Mouse (Mus musculus) myocyte (in vitro differentiated cells): ENCODE results near the gene Jak2. TPM values are rescaled to one million over a fixed set of nuclear protein-coding genes. Genes with fewer than 3 reads are reported as not detected.

Experiments
- H3K27me3 ChIP-seq: one replicate; pipeline ENCODE4 v1.6.1; 2011; ENCODE audit not compliant: control insufficient read depth, insufficient read depth, insufficient read length
- H3K36me3 ChIP-seq: one replicate; pipeline ENCODE4 v1.6.1; 2011; ENCODE audit not compliant: control insufficient read depth, insufficient read depth
- H3K4me2 ChIP-seq: one replicate; pipeline ENCODE4 v1.6.1; 2011; ENCODE audit warnings: low read depth, control low read depth
- H3K4me3 ChIP-seq: one replicate; pipeline ENCODE4 v1.5.1; 2011; ENCODE audit warnings: mild to moderate bottlenecking, control low read depth, moderate library complexity
- H3K79me2 ChIP-seq: one replicate; pipeline ENCODE4 v1.6.1; 2011; ENCODE audit not compliant: control insufficient read depth, insufficient read depth
- H3ac ChIP-seq: one replicate; pipeline ENCODE4 v1.6.1; 2011; ENCODE audit not compliant: control insufficient read depth, insufficient read length
- CEBPB ChIP-seq: IDR thresholded peaks from 2 replicates; pipeline ENCODE4 v1.6.1; 2011; ENCODE audit warnings: mild to moderate bottlenecking, moderate library complexity; ENCODE audit not compliant: poor library complexity, insufficient read depth, severe bottlenecking
- E2F4 ChIP-seq: IDR thresholded peaks from one replicate; pipeline ENCODE4 v1.6.1; 2011; ENCODE audit warnings: mild to moderate bottlenecking, control low read depth, moderate library complexity; ENCODE audit not compliant: insufficient read depth
- MAX ChIP-seq: IDR thresholded peaks from one replicate; pipeline ENCODE4 v1.6.1; 2011; ENCODE audit warnings: low read depth, mild to moderate bottlenecking, control low read depth
- MYOD1 ChIP-seq, 3 experiments: IDR thresholded peaks; one replicate each; pipeline ENCODE4 v1.6.1; 2011; ENCODE audit warnings: control low read depth in 2 of 3, low read depth in 2 of 3, mild to moderate bottlenecking in 2 of 3, moderate library complexity in 1 of 3; ENCODE audit not compliant: insufficient read length in 2 of 3, control insufficient read depth in 1 of 3
- MYOG ChIP-seq, 3 experiments: IDR thresholded peaks; one replicate each; pipeline ENCODE4 v1.6.1; 2011; ENCODE audit warnings: control low read depth in 2 of 3, low read depth in 2 of 3, mild to moderate bottlenecking in 2 of 3; ENCODE audit not compliant: insufficient read length in 2 of 3, control insufficient read depth in 1 of 3, insufficient read depth in 1 of 3
- POLR2A ChIP-seq: IDR thresholded peaks from one replicate; pipeline ENCODE4 v1.6.1; 2011; ENCODE audit warnings: low read depth, mild to moderate bottlenecking, control low read depth, moderate library complexity; ENCODE audit not compliant: insufficient read length
- POLR2AphosphoS2 ChIP-seq: IDR thresholded peaks from one replicate; pipeline ENCODE4 v1.6.1; 2011; ENCODE audit warnings: low read depth, control low read depth; ENCODE audit not compliant: insufficient read length
- REST ChIP-seq: IDR thresholded peaks from one replicate; pipeline ENCODE4 v1.6.1; 2011; ENCODE audit warnings: mild to moderate bottlenecking, control low read depth, moderate library complexity; ENCODE audit not compliant: insufficient read depth, insufficient read length
- SRF ChIP-seq: IDR thresholded peaks from one replicate; pipeline ENCODE4 v1.6.1; 2011; ENCODE audit warnings: low read depth; ENCODE audit not compliant: control insufficient read depth, insufficient read length
- TCF12 ChIP-seq: IDR thresholded peaks from one replicate; pipeline ENCODE4 v1.6.1; 2011; ENCODE audit warnings: mild to moderate bottlenecking, control low read depth; ENCODE audit not compliant: poor library complexity, insufficient read depth, severe bottlenecking
- TCF3 ChIP-seq: IDR thresholded peaks from one replicate; pipeline ENCODE4 v1.6.1; 2011; ENCODE audit warnings: low read depth, control low read depth; ENCODE audit not compliant: insufficient read length
- USF1 ChIP-seq: IDR thresholded peaks from one replicate; pipeline ENCODE4 v1.6.1; 2011; ENCODE audit warnings: low read depth, mild to moderate bottlenecking, control low read depth, moderate library complexity
- polyA plus RNA-seq: library from polyadenylated mRNA; unstranded; fragments of >200 nt; fragmentation: generic; extraction: Trizol; gene quantifications from one replicate; pipeline ENCODE4 v1.2.1, GENCODE M21; 2012; ENCODE audit warnings: missing spikeins

The Jak2 gene
- polyA plus RNA-seq, 1 experiment = 3.3 TPM

GRCm38 (mm10) chr19:29354895-29355877 is 103.6 kb downstream of the Jak2 start:
- no peaks in the 10 kb centered on the region for H3K36me3 ChIP-seq
- no peak for TF ChIP-seq MYOG (IDR thresholded peaks at IDR 0.05; ENCODE audit: control insufficient read depth in 1 of 3, insufficient read depth in 1 of 3, insufficient read length in 2 of 3, low read depth in 2 of 3)
- TF ChIP-seq CEBPB = 0 out of 2 replicates have a peak, but pooled peaks have one; percentile 4
- H3ac ChIP-seq = no peak overlapping the region
- peak overlapping the region; percentile 89 for H3K4me2 ChIP-seq
- peak overlapping the region; percentile 2 for H3K4me3 ChIP-seq
- no peaks in the 10 kb centered on the region for H3K27me3 ChIP-seq
- no peaks in the 10 kb centered on the region for H3K79me2 ChIP-seq

DNA sequence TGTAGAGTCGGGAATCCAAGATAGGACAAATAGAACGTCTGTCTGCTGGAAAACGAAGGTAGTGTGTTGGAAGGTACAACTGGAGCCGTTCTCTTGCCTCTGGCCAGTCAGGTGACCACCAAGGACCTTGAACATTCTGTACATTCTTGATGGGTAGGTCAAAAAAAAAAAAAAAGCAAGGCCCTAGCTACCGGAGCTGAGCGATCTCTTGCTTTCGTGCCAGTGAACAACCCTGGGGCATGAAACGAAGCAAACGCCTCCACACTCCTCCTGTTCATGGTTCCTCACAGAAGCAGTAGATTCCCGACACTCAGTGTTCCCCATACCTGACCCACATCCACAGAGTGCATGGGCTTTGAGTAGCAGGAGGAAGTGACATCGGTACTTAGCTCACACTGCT is 104.7 kb downstream of the Jak2 start:
- Histone ChIP-seq H3ac (no peak overlapping the region), H3K4me2 (no peak overlapping the region), H3K36me3 (no peaks in the 10 kb centered on the region), H3K4me3 (no peak overlapping the region), H3K27me3 (no peaks in the 10 kb centered on the region), H3K79me2 (no peaks in the 10 kb centered on the region)
- TF ChIP-seq POLR2AphosphoS2 (no peak), MYOD1 (IDR thresholded peaks at IDR 0.05; ENCODE audit: control insufficient read depth in 1 of 3, insufficient read length in 2 of 3, low read depth in 2 of 3) (no peak), MYOG (IDR thresholded peaks at IDR 0.05; ENCODE audit: control insufficient read depth in 1 of 3, insufficient read depth in 1 of 3, insufficient read length in 2 of 3, low read depth in 2 of 3) (no peak), E2F4 (no peak), TCF3 (no peak), POLR2A (no peak), SRF (no peak), TCF12 (no peak)

DNA sequence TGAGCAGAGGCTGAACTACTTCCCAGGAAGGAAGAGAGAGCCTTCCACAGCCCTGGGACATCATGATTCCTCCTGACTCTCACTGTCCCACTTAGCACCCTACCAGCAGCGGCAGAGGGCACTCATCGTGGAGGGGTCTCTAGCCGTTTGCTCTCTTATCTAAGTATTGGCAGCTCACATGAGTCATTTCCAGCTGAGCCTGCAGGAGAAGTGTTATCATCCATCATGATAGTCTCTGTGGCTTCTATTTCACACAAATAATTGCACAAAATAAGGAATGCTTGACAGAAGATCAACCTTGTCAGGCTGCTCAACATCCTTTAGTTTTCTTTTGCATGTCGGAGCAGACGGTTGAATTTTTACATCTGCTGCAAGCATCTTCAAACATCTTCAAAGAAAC is 108.6 kb downstream of the Jak2 start:
- Histone ChIP-seq H3K4me2 (no peak overlapping the region), H3K27me3 (no peaks in the 10 kb centered on the region), H3ac (no peak overlapping the region), H3K79me2 (no peaks in the 10 kb centered on the region), H3K36me3 (no peaks in the 10 kb centered on the region), H3K4me3 (no peak overlapping the region)
- TF ChIP-seq POLR2A (no peak), POLR2AphosphoS2 (no peak), CEBPB (no peak), USF1 (no peak), TCF12 (no peak), MYOD1 (IDR thresholded peaks at IDR 0.05; ENCODE audit: control insufficient read depth in 1 of 3, insufficient read length in 2 of 3, low read depth in 2 of 3) (no peak), MYOG (IDR thresholded peaks at IDR 0.05; ENCODE audit: control insufficient read depth in 1 of 3, insufficient read depth in 1 of 3, insufficient read length in 2 of 3, low read depth in 2 of 3) (no peak), E2F4 (no peak), MAX (no peak)

GRCm38 (mm10) chr19:29361468-29362130 is 110.0 kb downstream of the Jak2 start:
- TF ChIP-seq MAX = no peak
- peak; percentile 89 for TF ChIP-seq POLR2A
- peak in 1 of 3 experiments; percentile 44 for TF ChIP-seq MYOG (IDR thresholded peaks at IDR 0.05; ENCODE audit: control insufficient read depth in 1 of 3, insufficient read depth in 1 of 3, insufficient read length in 2 of 3, low read depth in 2 of 3)
- TF ChIP-seq POLR2AphosphoS2 = peak; percentile 82
- TF ChIP-seq CEBPB = no peak
- Histone ChIP-seq H3K79me2 (no peaks in the 10 kb centered on the region), H3K27me3 (no peaks in the 10 kb centered on the region), H3K4me2 (peak overlapping the region; percentile 82), H3ac (peak overlapping the region; percentile 35), H3K36me3 (no peaks in the 10 kb centered on the region), H3K4me3 (peak overlapping the region; percentile 33)

DNA sequence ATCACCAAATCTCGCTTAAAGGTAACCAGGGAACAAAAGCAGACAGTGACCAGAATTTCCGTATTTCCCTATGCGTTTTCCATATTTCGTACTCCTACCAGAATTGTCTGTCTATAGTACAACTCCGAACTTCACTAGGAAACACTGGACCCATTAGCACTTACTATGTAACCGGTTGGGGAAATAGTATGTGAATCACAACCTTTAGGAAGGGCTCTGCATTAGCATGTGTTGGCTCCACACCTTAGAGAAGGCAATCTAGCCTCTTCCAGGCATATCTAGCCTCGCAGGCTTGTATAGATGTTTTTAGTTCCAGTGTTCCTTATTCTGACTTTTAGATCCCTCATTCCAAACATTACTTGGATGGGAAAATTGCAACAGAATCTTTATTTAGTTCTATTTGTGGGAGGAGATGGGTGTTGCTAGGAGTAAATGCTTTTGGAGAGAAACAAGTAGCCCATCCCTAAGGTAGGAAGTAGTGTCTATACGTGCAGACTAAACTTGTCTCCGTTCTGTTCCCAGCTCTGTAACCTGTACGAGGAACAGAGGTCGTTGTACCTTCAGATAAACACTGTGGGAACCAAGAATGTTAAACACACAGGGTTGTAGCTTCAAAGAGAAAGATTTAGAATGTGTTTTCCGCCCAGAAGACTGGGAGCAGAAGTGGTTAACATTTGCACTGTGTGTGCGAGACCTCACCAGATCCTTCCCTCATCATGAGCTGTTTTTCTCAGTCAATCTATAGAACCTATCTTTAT is 110.7 kb downstream of the Jak2 start:
- Histone ChIP-seq H3K79me2 (no peaks in the 10 kb centered on the region), H3K36me3 (no peaks in the 10 kb centered on the region), H3ac (peak overlapping the region; percentile 35), H3K4me3 (peak overlapping the region; percentile 33), H3K4me2 (peak overlapping the region; percentile 82), H3K27me3 (no peaks in the 10 kb centered on the region)
- TF ChIP-seq REST (no peak), MYOD1 (IDR thresholded peaks at IDR 0.05; ENCODE audit: control insufficient read depth in 1 of 3, insufficient read length in 2 of 3, low read depth in 2 of 3) (no peak), TCF12 (no peak), POLR2AphosphoS2 (no peak), E2F4 (no peak), USF1 (no peak), MAX (no peak), SRF (no peak), TCF3 (no peak), MYOG (IDR thresholded peaks at IDR 0.05; ENCODE audit: control insufficient read depth in 1 of 3, insufficient read depth in 1 of 3, insufficient read length in 2 of 3, low read depth in 2 of 3) (no peak), CEBPB (no peak), POLR2A (no peak)
